10 mouse cellular contexts compared by ENCODE assay signal in the genomic region with DNA sequence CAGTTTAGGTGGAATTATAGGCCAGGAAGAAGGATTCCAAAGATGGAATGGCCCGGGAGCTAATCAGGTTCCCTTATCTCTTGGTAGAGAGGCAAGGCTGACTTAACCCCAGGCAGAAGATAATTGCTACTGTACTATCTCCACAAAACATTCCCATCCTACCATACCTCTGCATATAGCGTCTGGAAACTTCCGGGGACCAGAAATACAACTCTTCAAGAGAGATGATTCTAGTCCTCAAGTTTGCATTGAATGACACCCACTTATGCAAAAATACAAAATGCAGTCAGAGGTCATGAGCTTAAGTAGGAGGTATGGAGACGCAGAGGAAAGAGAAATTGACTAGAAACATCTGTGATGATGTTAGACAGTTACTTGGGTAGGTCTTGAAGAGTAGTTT. TPM values are rescaled to one million over a fixed set of nuclear protein-coding genes. Genes with fewer than 3 reads are reported as not detected.
DNase-seq lines count a peak whose midpoint lies in the region; ATAC-seq and TF ChIP-seq lines count a peak whose summit lies in the region.
"Had no signal": no experiment of that assay in that cellular context is flagged by ENCODE, and none has a peak within 500 bp of the region (broad histone marks: within the 10 kb centered on the region; RNA-seq: fewer than 3 reads in every experiment).

No protein-coding gene starts in this region.

- H3K36me3 ChIP-seq in heart, postnatal 0 days (replicated peaks; ENCODE audit: control insufficient read depth, insufficient read depth, low read length): peaks cover 9% of the 10 kb centered on the region
- peaks cover 20% of the 10 kb centered on the region for H3K36me3 ChIP-seq in embryonic facial prominence, embryonic 10.5 days (replicated peaks)
- H3K36me3 ChIP-seq in intestine, embryonic 14.5 days (ENCODE audit: control insufficient read depth, insufficient read depth, low read length): peaks cover 8% of the 10 kb centered on the region
- no peaks in the 10 kb centered on the region for H3K36me3 ChIP-seq in midbrain, embryonic 11.5 days (ENCODE audit: control insufficient read depth, insufficient read depth, low read length)

- no peak for TF ChIP-seq EP300 in heart, postnatal 0 days (IDR thresholded peaks at IDR 0.05; ENCODE audit: low read depth)

- no peak for DNase-seq in heart, postnatal 0 days (ENCODE audit: low spot score)
- no peak for DNase-seq in heart, postnatal 4 days
- DNase-seq in embryonic facial prominence, embryonic 10.5 days (ENCODE audit: low spot score): no peak
- DNase-seq in intestine, embryonic 14.5 days (ENCODE audit: low spot score): no peak
- DNase-seq in midbrain, embryonic 11.5 days (ENCODE audit: low spot score, missing footprints): peak; percentile 73
- no peak for DNase-seq in adrenal gland, postnatal 25 days
- DNase-seq: lung, adult 18-20 months had no signal

- no peak overlapping the region for H3K9ac ChIP-seq in heart, postnatal 0 days (replicated peaks; ENCODE audit: low read depth, low read length)
- H3K9ac ChIP-seq in intestine, embryonic 14.5 days (ENCODE audit: low read length): no peak overlapping the region
- H3K9ac ChIP-seq in midbrain, embryonic 11.5 days (ENCODE audit: low read length): no peak overlapping the region

- no peak overlapping the region for H3K27ac ChIP-seq in heart, postnatal 0 days (ENCODE audit: low read depth)
- H3K27ac ChIP-seq in embryonic facial prominence, embryonic 10.5 days (replicated peaks): no peak overlapping the region
- no peak overlapping the region for H3K27ac ChIP-seq in intestine, embryonic 14.5 days (ENCODE audit: low read depth)
- H3K27ac ChIP-seq in midbrain, embryonic 11.5 days (ENCODE audit: low read depth, low read length): no peak overlapping the region

- peaks cover 22% of the 10 kb centered on the region for H3K4me1 ChIP-seq in heart, postnatal 0 days (ENCODE audit: control insufficient read depth, insufficient read depth)
- H3K4me1 ChIP-seq in embryonic facial prominence, embryonic 10.5 days: peaks cover 43% of the 10 kb centered on the region
- H3K4me1 ChIP-seq in intestine, embryonic 14.5 days (replicated peaks; ENCODE audit: control insufficient read depth, insufficient read depth, low read length): peaks cover 14% of the 10 kb centered on the region
- H3K4me1 ChIP-seq in midbrain, embryonic 11.5 days (ENCODE audit: control insufficient read depth, insufficient read depth, low read length): peaks cover 23% of the 10 kb centered on the region

- TF ChIP-seq CTCF in heart, postnatal 0 days (IDR thresholded peaks at IDR 0.05; ENCODE audit: low read depth): no peak

- no peaks in the 10 kb centered on the region for H3K27me3 ChIP-seq in heart, postnatal 0 days (ENCODE audit: control insufficient read depth, insufficient read depth, low read length)
- H3K27me3 ChIP-seq in embryonic facial prominence, embryonic 10.5 days (replicated peaks; ENCODE audit: low read depth, poor library complexity, severe bottlenecking): no peaks in the 10 kb centered on the region
- H3K27me3 ChIP-seq in intestine, embryonic 14.5 days (replicated peaks; ENCODE audit: control insufficient read depth, insufficient read depth, low read length): no peaks in the 10 kb centered on the region
- H3K27me3 ChIP-seq in midbrain, embryonic 11.5 days (ENCODE audit: control insufficient read depth, insufficient read depth, low read length): no peaks in the 10 kb centered on the region

- H3K9me3 ChIP-seq in heart, postnatal 0 days (replicated peaks; ENCODE audit: control insufficient read depth, low read length): no peaks in the 10 kb centered on the region
- H3K9me3 ChIP-seq in embryonic facial prominence, embryonic 10.5 days: no peaks in the 10 kb centered on the region
- H3K9me3 ChIP-seq in intestine, embryonic 14.5 days (ENCODE audit: control insufficient read depth, low read length): no peaks in the 10 kb centered on the region
- H3K9me3 ChIP-seq in midbrain, embryonic 11.5 days (ENCODE audit: control insufficient read depth, low read length): no peaks in the 10 kb centered on the region

- H3K4me2 ChIP-seq in heart, postnatal 0 days (ENCODE audit: low read depth, low read length): peak overlapping the region; percentile 66
- H3K4me2 ChIP-seq in intestine, embryonic 14.5 days (ENCODE audit: low read length): peak overlapping the region; percentile 70
- no peak overlapping the region for H3K4me2 ChIP-seq in midbrain, embryonic 11.5 days

- 48% methylated on average over 4 of the region's 4 CpGs for WGBS in heart, postnatal 0 days
- 92% methylated on average over 4 of the region's 4 CpGs for WGBS in embryonic facial prominence, embryonic 10.5 days
- WGBS in intestine, embryonic 14.5 days: 87% methylated on average over 4 of the region's 4 CpGs
- WGBS in midbrain, embryonic 11.5 days: 97% methylated on average over 4 of the region's 4 CpGs

- no peak for ATAC-seq in heart, postnatal 0 days (ENCODE audit: insufficient read depth, low read depth)
- no peak for ATAC-seq in intestine, embryonic 14.5 days (replicated peaks; ENCODE audit: low FRiP score, low TSS enrichment, low read depth)
- no peak for ATAC-seq in midbrain, embryonic 11.5 days (ENCODE audit: low FRiP score)
- no peak for ATAC-seq in megakaryocyte-erythroid progenitor cell, adult 5-6 weeks (replicated peaks; ENCODE audit: low FRiP score, low TSS enrichment, poor library complexity, severe bottlenecking)
- no peak for ATAC-seq in granulocyte monocyte progenitor cell, adult 5-6 weeks (replicated peaks; ENCODE audit: poor library complexity, severe bottlenecking)
- ATAC-seq: inflammation-experienced regulatory T-cells, adult 6 months had no signal

- peak overlapping the region; percentile 64; the same call in 1 of the 2 replicates for H3K4me3 ChIP-seq in heart, postnatal 0 days (ENCODE audit: low read depth, low read length)
- peak overlapping the region; percentile 86 for H3K4me3 ChIP-seq in embryonic facial prominence, embryonic 10.5 days
- H3K4me3 ChIP-seq in intestine, embryonic 14.5 days (ENCODE audit: low read depth, low read length): no peak overlapping the region
- H3K4me3 ChIP-seq in midbrain, embryonic 11.5 days (ENCODE audit: low read depth, low read length): no peak overlapping the region

RNA-seq across cellular contexts. Expression of gene Ciao2a, which starts 1.5 kb away (rescaled TPM):
- total RNA-seq in heart, postnatal 0 days (2014; rRNA removed; ENCODE audit: low replicate concordance): 74.2 and 81.6 TPM in 2 replicates
- polyA plus RNA-seq in heart, postnatal 0 days (2015; fragmentation: Nextera tagmentation; extraction: Ambion mirVana): 154 and 162 TPM in 2 replicates
- 10 to 100 TPM; 99.1 to 99.6 TPM for total RNA-seq in heart, postnatal 4 days (2021)
- polyA plus RNA-seq in embryonic facial prominence, embryonic 10.5 days (2016; fragmentation: Nextera tagmentation; extraction: Ambion mirVana): 159 and 162 TPM in 2 replicates
- 188 and 189 TPM in 2 replicates for polyA plus RNA-seq in intestine, embryonic 14.5 days (2014; fragmentation: Nextera tagmentation; extraction: Ambion mirVana)
- 156 and 171 TPM in 2 replicates for polyA plus RNA-seq in midbrain, embryonic 11.5 days (2014; fragmentation: Nextera tagmentation; extraction: Ambion mirVana)
- 167 and 182 TPM in 2 replicates for total RNA-seq in megakaryocyte-erythroid progenitor cell, adult 5-6 weeks (2014; fragmentation: Nextera tagmentation)
- 165 and 169 TPM in 2 replicates for total RNA-seq in megakaryocyte-erythroid progenitor cell, adult 5-6 weeks (2017)
- 75.1 and 83.5 TPM in 2 replicates for total RNA-seq in adrenal gland, postnatal 25 days (2021)
- total RNA-seq in granulocyte monocyte progenitor cell, adult 5-6 weeks (2014; fragmentation: Nextera tagmentation): 237 and 248 TPM in 2 replicates
- 172 and 204 TPM in 2 replicates for total RNA-seq in granulocyte monocyte progenitor cell, adult 5-6 weeks (2017)

RNA-seq across cellular contexts. Expression of gene Snx1, which starts 1.5 kb away (rescaled TPM):
- total RNA-seq in heart, postnatal 0 days (2014; rRNA removed; ENCODE audit: low replicate concordance): 38.0 and 63.4 TPM in 2 replicates
- 44.6 and 47.3 TPM in 2 replicates for polyA plus RNA-seq in heart, postnatal 0 days (2015; fragmentation: Nextera tagmentation; extraction: Ambion mirVana)
- total RNA-seq in heart, postnatal 4 days (2021): 10 to 100 TPM; 39.3 to 40.4 TPM
- polyA plus RNA-seq in embryonic facial prominence, embryonic 10.5 days (2016; fragmentation: Nextera tagmentation; extraction: Ambion mirVana): 124 and 129 TPM in 2 replicates
- 136 and 148 TPM in 2 replicates for polyA plus RNA-seq in intestine, embryonic 14.5 days (2014; fragmentation: Nextera tagmentation; extraction: Ambion mirVana)
- polyA plus RNA-seq in midbrain, embryonic 11.5 days (2014; fragmentation: Nextera tagmentation; extraction: Ambion mirVana): 147 and 150 TPM in 2 replicates
- 99.7 and 107 TPM in 2 replicates for total RNA-seq in megakaryocyte-erythroid progenitor cell, adult 5-6 weeks (2014; fragmentation: Nextera tagmentation)
- 114 and 128 TPM in 2 replicates for total RNA-seq in megakaryocyte-erythroid progenitor cell, adult 5-6 weeks (2017)
- total RNA-seq in adrenal gland, postnatal 25 days (2021): 102 and 125 TPM in 2 replicates
- total RNA-seq in granulocyte monocyte progenitor cell, adult 5-6 weeks (2014; fragmentation: Nextera tagmentation): 71.0 and 93.3 TPM in 2 replicates
- total RNA-seq in granulocyte monocyte progenitor cell, adult 5-6 weeks (2017): 109 and 124 TPM in 2 replicates

RNA-seq across cellular contexts. Expression of gene Dapk2, which starts 30.1 kb away (rescaled TPM):
- 2.3 and 3.9 TPM in 2 replicates for total RNA-seq in heart, postnatal 0 days (2014; rRNA removed; ENCODE audit: low replicate concordance)
- 4.7 and 7.1 TPM in 2 replicates for polyA plus RNA-seq in heart, postnatal 0 days (2015; fragmentation: Nextera tagmentation; extraction: Ambion mirVana)
- 1 to 10 TPM; 3.1 to 3.8 TPM for total RNA-seq in heart, postnatal 4 days (2021)
- 5.3 and 5.8 TPM in 2 replicates for polyA plus RNA-seq in embryonic facial prominence, embryonic 10.5 days (2016; fragmentation: Nextera tagmentation; extraction: Ambion mirVana)
- polyA plus RNA-seq in intestine, embryonic 14.5 days (2014; fragmentation: Nextera tagmentation; extraction: Ambion mirVana): 4.4 and 4.8 TPM in 2 replicates
- 6.7 and 7.4 TPM in 2 replicates for polyA plus RNA-seq in midbrain, embryonic 11.5 days (2014; fragmentation: Nextera tagmentation; extraction: Ambion mirVana)
- 9.2 and 11.0 TPM in 2 replicates for total RNA-seq in megakaryocyte-erythroid progenitor cell, adult 5-6 weeks (2014; fragmentation: Nextera tagmentation)
- 5.2 and 10.3 TPM in 2 replicates for total RNA-seq in megakaryocyte-erythroid progenitor cell, adult 5-6 weeks (2017)
- total RNA-seq in adrenal gland, postnatal 25 days (2021): 5.9 and 10.4 TPM in 2 replicates
- 0.30 and 0.58 TPM in 2 replicates for total RNA-seq in granulocyte monocyte progenitor cell, adult 5-6 weeks (2014; fragmentation: Nextera tagmentation)
- total RNA-seq in granulocyte monocyte progenitor cell, adult 5-6 weeks (2017): 0.31 and 1.9 TPM in 2 replicates

RNA-seq across cellular contexts. Expression of gene Snx22, which starts 58.4 kb away (rescaled TPM):
- total RNA-seq in heart, postnatal 0 days (2014; rRNA removed; ENCODE audit: low replicate concordance): 3.0 TPM in 1 of 2 replicates, not detected in the other
- polyA plus RNA-seq in heart, postnatal 0 days (2015; fragmentation: Nextera tagmentation; extraction: Ambion mirVana): 0.74 and 0.98 TPM in 2 replicates
- 1 to 10 TPM; 1.1 to 1.2 TPM for total RNA-seq in heart, postnatal 4 days (2021)
- 3.6 and 3.7 TPM in 2 replicates for polyA plus RNA-seq in embryonic facial prominence, embryonic 10.5 days (2016; fragmentation: Nextera tagmentation; extraction: Ambion mirVana)
- polyA plus RNA-seq in intestine, embryonic 14.5 days (2014; fragmentation: Nextera tagmentation; extraction: Ambion mirVana): 0.56 and 0.96 TPM in 2 replicates
- 1.8 and 2.2 TPM in 2 replicates for polyA plus RNA-seq in midbrain, embryonic 11.5 days (2014; fragmentation: Nextera tagmentation; extraction: Ambion mirVana)
- 1.3 and 2.2 TPM in 2 replicates for total RNA-seq in megakaryocyte-erythroid progenitor cell, adult 5-6 weeks (2014; fragmentation: Nextera tagmentation)
- 0.80 and 0.99 TPM in 2 replicates for total RNA-seq in megakaryocyte-erythroid progenitor cell, adult 5-6 weeks (2017)
- 0.30 and 0.95 TPM in 2 replicates for total RNA-seq in adrenal gland, postnatal 25 days (2021)
- total RNA-seq in granulocyte monocyte progenitor cell, adult 5-6 weeks (2014; fragmentation: Nextera tagmentation): not detected in 2 replicates
- 0.93 and 1.2 TPM in 2 replicates for total RNA-seq in granulocyte monocyte progenitor cell, adult 5-6 weeks (2017)

Comparison
In these comparisons a context has a peak if more than half of its experiments do, and no peak if none do; other contexts are left out.
1. H3K4me3 ChIP-seq: peak in heart, postnatal 0 days (single experiment) and embryonic facial prominence, embryonic 10.5 days (single experiment); none in intestine, embryonic 14.5 days (single experiment) and midbrain, embryonic 11.5 days (single experiment).